Mouse (Mus musculus): ENCODE results near the gene Osbpl3.

Osbpl3 gene

DNA sequence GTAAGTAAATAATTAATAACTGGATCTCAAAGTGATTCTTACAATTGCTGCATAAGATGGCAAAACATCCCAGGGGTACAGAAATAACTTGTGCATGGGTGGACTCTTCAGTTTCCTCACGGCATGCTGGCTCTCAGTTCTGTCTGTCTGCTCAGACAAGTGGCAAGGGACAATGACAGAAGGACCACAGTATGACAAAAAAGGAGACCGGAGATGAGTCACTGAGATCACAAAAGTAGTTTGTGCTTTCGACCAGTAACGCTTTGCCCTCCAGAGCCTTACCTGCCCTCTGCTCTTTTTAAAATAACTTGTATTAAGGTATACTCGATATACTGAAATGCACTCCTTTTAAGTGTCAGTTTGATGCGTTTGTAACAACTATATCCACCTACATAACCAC lies 55.8 kb downstream of the Osbpl3 start:
- no peak for DNase-seq

DNA sequence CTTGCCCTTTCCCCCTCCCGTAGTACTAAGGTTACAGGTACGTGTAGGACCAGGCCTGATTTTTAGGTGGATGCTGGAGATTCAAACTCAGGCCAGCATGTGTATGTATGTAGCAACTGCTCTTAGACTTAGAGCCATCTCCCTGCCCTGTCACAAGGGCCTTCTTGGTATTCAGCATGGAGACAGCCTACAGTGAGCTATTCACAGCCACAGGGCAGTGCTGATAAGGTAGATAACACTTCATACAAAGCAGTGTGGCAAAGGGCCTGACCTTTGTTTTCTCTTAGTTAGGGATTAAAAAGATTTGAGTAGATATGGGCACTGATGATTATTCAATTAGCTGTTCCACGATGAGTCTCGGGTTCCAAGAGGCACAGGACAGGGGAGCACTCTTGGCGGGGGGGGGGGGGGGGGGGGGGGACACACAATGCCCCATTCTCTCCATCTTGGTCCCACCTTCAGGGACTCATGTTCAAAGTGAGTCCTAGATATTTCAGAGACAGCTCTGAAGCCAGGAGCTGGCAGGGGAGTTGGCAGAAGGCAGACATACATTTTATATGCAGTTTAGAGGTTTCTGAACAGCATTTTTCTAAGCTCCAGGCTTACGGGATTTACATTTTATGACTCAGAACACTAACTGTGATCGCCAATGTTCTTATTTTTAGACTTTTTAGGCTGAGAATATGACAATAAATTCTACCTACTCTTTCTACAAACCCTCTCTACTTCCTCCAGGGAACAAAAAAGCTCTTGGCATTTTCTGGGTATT lies 56.4 kb downstream of the Osbpl3 start:
- no peak for DNase-seq

DNA sequence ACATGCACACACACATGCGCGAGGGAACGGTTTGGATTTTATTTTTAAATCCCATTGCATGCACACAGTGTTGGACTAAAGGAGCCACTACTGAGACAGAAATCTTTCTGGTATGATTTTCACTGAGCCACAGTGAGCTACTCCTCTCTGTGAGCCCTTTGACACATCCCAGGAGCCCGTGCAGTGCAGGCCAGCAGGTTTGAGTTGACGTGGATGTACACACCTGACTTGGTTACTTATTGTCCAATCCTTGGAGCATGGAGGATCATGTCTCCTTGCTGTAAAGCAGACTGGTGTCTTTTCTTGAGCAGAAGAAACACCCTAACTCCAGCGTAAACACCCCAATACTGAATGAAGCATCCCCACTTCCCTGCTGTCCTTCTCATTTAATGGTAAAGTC lies 57.7 kb downstream of the Osbpl3 start:
- DNase-seq: peak; percentile 55

DNA sequence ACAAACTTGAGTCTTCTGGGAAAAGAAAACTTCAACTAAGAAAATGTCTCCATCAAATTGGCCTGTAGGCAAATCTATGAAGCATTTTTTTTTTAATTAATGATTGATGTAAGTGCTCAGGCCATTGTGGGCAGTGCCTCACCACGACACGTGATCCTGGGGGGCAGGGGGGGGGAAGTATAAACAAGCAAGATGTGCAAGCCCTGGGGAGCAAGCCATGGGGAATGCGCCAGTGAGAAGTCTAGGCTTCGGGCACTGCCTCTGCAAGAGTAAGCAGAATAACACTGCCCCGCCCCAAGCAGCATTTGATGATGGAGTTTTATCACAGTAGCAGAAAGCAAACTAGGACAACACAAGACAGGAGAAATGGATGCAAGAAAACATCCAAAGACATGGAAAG lies 58.9 kb downstream of the Osbpl3 start:
- DNase-seq: peak; percentile 71

DNA sequence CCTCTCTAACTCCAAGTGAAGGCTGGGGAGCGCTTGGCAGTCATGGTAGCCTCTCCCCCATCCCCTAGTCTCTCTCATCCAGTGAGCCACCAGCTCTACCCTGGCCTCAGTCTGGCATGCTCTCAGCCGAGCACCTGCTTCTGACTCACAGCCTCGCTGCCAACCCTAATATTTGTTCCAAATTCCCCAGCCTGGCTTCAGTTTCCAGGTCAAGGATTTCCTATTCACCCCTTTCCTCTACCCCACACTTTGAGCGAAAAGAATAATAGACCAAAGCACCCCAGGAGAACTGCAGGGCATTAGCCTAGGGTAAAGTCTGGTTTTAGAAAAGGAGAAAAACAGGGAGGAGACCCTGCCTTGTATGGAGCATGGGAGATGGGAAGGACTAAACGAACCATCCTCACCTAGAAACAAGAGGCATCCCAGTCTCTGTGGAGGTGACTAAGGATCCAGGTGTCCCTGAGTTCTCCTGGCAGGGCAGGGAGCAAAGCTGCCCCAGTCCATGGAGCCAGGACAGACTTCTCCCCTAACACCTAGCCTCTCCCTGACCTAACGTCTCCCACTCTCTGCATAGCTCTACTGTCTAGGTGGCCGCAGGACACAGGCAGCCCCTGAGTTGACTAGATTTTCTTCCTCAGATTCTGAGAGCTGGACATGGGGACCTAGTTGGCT lies 60.2 kb downstream of the Osbpl3 start:
- peak; percentile 32 for DNase-seq

DNA sequence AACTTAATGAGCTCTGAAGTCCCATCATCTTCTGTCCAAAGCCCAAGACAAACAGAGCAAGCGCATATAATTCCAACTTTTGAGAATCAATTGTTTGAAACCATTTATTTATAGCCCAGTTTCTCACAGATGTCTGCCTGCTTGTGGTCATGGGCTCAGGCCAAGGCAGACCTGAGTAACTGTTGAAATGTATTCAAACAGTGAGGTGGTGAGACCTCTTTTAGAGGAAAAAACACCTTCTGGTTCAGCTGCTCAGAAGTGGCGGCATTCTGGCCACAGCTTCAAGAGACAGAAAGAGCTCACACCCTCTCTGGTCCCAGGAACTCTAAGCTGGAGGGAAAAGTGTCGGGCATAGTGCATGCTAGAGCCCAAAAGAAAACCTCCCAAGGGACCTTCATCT lies 61.6 kb downstream of the Osbpl3 start:
- DNase-seq: no peak

DNA sequence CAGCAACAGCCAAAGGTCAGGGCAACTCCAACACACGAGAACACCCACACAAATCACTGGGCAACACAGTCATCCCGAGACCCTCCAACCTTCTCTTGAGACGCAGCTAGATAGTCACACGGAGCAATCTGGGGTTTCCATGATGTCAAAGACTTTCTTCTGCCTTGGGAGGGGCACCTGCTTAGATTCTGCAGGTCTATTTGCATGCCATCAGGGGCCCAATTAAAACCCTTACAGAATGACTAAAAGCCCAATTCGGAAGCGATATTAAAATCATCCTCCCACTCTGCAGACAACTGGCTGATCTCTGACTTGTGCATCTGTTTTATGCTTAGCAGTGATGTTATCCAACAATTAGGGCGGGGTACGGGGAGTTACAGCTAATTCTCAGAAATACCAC lies 62.0 kb downstream of the Osbpl3 start:
- DNase-seq: no peak

DNA sequence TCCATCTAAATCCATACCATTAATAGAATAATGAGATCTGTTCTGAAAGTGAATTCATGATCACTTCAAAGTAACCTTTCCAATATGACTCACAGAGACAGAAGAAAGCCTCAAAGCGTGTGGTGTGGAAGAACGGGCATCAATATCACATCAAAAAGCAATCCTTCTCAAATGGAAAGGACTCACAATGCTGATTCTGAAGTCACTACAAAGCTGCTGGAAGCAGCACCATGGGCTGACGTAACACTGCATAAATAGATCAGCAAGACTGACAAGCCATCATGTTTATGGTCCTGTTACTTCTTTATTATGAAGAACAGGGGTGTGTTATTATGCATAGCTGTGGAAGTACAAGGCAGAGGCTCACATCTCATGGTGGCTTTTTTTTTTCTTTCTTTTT lies 64.0 kb downstream of the Osbpl3 start:
- DNase-seq: no peak

DNA sequence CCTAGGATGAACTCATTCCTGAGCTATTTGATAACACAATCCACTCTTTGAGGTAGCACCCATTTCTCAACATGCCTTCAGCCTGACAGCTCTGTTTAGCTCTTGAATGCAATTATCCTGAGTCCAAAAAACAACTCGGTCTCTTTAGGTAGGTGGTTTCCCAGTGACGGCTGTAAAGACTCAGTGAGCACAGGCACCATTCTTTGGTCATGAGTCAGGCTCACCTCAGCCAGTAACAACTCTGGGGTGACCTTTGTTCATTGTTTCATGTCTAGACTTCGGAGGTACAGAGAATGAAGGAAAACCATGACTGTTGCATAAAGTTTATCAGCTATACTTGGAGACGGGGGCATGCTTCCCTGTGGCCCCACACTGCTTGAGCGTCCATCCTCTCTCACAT lies 65.7 kb downstream of the Osbpl3 start:
- DNase-seq: no peak

DNA sequence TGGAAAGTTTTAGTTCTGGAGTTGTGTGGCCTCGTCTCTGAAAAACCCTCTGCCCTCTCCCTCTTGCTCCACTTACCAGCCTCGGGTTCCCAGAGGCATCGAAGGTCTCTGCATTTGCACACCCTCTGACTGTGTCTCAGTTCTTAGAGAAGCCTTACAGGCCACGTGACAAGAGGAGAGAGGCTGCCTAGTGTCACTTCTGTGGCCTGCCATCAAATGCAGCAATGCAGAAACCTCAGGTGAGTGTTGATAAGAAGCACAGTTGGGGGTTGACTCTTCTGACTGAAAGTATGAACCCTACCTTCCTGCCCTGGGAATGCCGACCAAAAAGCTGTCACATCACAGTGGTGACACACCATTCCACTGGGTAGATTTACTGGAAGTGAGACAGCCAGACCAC lies 68.4 kb downstream of the Osbpl3 start:
- DNase-seq: no peak

DNA sequence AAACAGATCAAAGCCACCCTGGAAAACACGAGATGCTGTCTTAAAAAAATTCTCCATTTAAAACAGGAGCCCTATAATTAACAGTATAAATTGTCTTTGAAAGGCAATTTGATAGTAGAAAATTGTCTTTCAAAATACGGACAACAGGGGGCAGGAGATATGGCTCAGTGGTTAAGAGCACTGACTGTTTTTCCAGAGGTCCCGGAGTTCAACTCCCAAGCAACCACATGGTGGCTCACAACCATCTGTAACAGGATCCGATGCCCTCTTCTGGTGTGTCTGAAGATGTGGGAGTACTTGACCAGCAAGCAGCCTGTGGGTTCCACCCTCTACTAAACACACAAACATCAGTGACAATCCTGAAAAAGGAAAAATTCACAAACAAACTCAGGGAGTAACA lies 69.5 kb downstream of the Osbpl3 start:
- DNase-seq: no peak

DNA sequence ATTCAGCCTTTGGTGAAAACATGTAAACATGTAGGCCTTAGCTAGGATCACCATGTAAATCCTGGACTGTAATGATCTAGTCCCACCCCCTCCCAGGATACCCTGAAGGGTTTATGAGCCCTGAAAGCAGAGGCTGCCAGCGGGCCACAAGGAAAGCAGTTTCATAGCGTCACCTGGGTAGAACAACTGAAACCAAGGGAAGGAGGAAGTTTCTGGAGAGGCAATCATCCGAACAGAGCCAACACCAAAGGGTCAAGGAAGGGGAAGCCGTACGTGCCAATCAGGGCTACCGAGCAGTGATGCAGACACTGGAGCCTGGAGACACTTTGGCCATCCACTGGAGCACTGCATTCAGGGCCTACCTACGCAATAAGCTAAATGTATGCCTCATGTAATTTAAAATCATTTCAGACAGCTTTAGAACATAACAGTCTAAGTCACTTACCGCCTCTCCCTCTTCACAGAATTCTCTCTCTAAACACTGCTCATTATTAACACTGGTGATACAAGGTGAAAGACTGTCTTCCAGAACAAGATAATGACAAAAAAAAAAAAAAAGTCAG lies 70.5 kb downstream of the Osbpl3 start:
- no peak for DNase-seq

DNA sequence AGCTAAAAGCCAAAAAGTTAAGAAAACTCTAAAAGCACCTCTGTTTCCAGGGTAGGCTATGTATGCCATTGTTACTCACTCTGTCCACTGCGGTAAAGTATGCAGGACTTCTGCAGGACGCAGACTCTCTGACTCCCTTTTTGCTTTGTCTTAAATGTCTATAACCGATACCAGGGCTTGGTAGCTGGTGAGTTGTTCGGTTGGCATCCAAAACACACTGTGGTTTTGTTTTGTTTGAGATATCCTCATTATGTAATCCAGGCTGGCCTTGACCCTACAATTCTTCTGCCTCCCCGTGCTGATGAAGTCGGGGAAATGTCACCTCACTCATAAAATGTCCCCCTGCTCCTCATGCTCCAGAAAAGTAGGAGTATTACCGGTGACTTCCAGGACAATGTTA lies 73.3 kb downstream of the Osbpl3 start:
- no peak for DNase-seq

DNA sequence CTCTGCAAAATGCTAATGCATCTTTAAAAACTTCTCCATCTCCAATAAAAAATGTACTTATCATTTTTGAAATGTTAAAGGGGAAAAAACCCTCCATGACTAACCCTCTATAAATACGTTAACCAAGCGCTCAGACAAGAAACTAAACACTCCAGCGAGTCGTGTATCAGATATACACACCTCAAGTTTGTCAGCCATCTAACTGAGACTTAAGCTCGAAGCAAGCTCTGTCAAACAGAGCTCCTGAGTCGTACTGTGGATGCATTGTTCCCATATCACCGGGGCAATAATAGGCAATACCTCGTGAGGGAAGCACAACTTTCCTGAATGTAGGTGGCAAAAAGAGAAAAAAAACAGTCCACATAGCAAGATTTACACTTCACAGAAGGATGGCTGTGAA lies 73.8 kb downstream of the Osbpl3 start:
- DNase-seq: no peak

DNA sequence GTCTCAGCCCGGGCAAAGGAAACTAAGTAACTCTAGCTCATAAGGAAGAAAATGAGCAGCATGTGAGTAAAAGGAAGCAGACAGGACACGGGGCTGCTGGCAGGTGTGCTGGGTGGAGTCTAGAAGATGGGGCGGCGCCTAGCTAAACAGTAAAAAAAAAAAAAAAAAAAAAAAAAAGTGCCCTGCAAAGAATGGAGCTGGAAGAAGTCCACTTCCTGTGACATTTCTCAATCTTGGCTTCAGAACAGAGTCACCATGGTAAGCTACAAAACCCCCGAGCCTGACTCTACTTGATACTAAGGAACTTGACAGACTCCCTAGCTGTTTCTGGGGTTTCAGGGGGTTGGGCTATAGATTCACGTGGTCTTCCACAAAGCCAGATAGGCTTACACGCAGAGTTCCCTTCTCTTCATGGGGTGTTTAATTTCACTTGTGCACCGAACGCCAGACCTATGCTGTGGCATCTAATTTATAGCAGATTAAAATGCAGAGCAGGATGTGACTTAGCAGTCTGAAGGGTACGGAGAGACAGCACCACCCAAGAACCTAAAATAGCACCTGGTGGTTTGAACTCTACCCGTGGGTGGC lies 74.4 kb downstream of the Osbpl3 start:
- DNase-seq: peak; percentile 53

DNA sequence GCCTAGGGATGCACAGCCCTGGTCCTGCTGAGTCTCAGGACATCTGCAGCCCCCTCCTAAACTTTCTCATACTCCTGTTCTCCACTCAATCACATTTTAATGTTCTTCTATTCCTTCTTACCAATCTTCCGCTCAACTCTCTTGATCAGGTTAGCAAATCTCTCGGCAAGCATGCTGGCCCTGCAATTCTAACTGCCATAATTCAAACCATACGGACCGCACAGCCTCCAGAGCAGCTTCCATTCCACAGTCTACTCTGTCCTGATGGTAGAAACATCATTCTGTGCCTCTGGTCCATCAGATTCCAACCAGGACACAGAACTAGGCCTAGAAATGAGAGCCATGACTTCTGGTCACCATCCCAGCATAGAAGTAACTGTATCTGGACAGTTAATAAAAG lies 76.3 kb downstream of the Osbpl3 start:
- DNase-seq: no peak

DNA sequence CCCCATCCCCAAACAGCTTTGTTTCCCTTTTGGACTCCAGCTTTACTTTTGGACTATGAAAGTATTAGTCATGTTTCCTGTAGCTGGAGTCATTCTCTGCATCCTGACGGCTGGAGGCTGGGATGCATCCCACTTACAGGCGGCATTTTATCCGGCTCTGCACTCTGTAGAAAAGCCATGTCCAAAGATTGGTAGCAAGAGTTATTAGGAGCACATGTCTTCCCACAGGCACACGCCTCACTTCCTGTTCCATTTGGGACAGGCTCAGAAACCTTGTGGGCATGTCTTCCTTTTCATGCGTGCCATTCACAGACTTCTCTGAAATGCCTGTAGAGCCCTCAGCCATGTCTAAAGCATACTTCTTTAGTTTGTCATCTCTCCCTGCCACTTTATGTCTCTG lies 76.9 kb downstream of the Osbpl3 start:
- DNase-seq: peak; percentile 40

DNA sequence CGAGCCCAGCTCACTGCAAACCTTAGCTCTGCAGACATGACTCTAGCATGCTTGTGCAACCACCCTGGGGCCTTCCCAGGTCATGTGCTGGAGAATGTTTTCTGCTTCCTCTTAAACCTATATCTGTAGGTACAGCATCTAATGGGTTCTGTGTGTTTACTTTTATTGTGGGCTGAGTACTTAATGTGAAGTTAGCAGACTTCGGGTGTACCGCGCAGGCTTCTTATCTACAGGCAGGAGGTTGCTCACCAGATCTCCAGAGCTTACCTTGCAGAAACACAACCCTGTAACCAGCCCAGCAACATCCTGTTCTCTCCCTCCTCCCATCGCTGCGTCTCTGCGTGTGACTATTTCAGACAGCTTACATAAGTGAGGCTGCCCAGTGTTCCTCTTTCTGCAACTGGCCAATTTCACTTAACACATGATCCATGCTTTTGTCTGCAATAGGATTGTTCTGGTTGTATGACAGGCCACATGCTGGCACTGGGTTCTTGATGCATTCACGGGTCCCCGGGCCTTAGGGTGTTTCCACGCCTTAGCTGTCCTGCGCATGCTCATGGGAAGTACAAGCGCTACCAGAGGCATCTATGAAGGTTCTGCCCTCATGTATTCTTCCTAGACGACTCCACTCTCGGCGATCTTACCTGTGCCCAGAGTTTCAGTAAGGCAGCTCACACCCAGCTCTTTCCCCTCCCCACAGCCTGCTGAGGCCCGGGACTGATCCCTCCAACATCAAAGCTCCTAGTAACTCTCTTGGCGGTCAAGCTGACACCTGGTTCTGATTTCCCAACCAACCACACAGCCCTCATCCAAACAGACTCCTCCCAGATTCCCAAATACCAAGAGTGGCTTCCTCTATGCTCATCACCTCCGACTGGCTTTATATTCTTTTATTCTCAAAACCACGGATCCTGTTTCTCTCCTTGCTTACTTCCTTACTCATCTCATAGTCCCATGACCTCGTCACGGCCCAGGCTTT lies 78.0 kb downstream of the Osbpl3 start:
- no peak for DNase-seq

DNA sequence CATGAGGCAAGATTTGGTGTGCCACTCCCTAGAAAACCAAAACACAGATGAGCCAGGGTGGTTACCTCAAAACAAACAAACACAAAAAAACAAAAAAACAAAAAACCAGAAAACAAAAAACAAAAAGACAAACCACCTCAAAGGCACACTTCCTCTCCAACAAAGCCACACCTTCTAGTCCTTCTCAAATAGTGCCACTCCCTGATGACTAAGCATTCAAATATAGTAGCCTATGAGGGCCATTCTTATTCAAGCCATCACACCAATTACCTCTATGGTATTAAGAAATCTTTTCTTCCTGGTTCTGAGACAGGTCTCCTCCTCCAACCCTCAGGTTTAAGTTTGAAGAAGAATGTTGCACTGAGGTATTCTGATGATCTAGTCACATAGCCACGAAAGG lies 79.3 kb downstream of the Osbpl3 start:
- DNase-seq: no peak

DNA sequence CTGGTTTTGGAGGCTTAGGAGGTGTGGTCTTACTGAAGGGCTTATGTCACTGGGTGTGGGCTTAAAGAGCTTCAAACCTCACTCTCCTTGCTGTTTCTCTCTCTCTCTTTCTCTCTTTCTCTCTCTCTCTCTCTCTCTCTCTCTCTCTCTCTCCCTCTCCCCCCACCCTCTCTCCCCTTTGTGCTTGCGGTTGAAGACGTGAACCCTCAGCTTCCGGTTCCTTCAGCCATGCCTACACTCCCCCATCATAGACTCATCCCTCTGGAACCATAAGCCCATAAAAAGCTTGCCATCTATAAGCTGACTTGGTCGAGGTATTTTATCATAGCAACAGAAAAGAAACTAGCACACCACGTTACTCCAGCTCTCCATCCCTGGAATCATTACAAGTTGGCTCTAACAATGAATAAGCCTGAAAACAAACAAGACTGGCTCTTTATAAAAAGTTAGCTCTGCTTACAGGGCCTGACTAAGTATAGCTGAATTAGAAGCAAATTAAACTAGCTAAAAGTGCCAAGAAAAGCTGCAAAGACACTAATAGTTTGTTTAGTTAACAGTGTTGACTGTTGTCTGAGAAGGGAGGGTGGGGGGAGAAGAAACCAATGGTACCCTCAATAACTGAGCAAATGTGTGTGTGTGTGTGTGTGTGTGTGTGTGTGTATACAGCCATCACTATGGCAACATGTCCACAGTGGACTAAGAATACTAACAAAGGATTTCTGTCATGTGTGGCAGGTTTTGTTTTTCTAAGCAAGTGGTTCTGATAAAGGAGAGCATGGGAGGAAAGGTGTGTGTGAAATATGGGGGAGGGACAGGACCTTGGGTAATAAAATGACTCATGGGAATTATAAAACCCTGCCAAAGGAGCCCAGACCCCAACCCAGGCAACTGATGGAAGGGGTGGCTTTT lies 83.2 kb downstream of the Osbpl3 start:
- DNase-seq: no peak

DNA sequence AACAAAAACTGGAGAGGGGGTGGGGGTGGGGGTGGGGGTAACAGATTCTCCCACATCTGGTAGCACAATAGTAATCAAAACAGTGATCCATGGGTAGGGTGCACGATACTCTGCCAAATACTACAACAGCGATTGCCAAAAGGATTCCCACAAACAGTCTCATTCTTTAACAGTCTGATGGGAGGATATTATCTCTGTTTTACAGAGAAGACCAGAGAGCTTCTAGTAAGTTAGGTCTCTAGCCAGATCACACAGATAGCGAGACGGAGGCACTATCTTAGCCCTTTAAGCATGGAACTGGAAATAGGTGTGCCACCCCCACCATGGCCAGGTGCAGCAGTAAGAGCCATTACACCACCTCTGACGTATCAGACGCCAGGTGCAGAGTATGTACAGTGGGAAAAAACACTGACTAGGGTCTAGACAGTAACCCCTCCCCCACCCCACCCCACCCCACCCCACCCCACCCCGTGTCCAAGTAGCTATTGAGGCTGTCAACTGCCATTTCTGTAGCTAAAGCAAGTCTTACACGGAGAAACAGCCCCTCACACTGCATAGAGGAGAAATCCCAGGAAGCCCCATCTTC lies 84.4 kb downstream of the Osbpl3 start:
- no peak for DNase-seq
